In genomic region chr7:98835519-98836441, GRCm38 (mm10) we compare ENCODE assay signal across 8 mouse cellular contexts. TPM values are rescaled to one million over a fixed set of nuclear protein-coding genes. Genes with fewer than 3 reads are reported as not detected.
A peak's percentile ranks its signal among the peaks of the same experiment; 100 is the strongest.
DNase-seq lines count a peak whose midpoint lies in the region; ATAC-seq and TF ChIP-seq lines count a peak whose summit lies in the region.

No protein-coding gene starts in this region.

- no peak for TF ChIP-seq CTCF in liver, adult 2 months (IDR thresholded peaks at IDR 0.05; ENCODE audit: low read depth, low read length)

- no peaks in the 10 kb centered on the region for H3K9me3 ChIP-seq in embryonic facial prominence, embryonic 14.5 days (ENCODE audit: control insufficient read depth, low read length)
- no peaks in the 10 kb centered on the region for H3K9me3 ChIP-seq in hindbrain, embryonic 11.5 days (ENCODE audit: control insufficient read depth, low read length)

- peaks cover 32% of the 10 kb centered on the region for H3K27me3 ChIP-seq in liver, adult 2 months (ENCODE audit: control insufficient read depth, insufficient read depth, low read length)
- H3K27me3 ChIP-seq in embryonic facial prominence, embryonic 14.5 days (replicated peaks; ENCODE audit: control insufficient read depth, insufficient read depth, low read length): peaks cover 76% of the 10 kb centered on the region
- peaks cover 83% of the 10 kb centered on the region for H3K27me3 ChIP-seq in hindbrain, embryonic 11.5 days (ENCODE audit: control insufficient read depth, insufficient read depth, low read length)

- H3K9ac ChIP-seq in liver, adult 2 months (ENCODE audit: low read depth, low read length): no peak overlapping the region
- H3K9ac ChIP-seq in embryonic facial prominence, embryonic 14.5 days (ENCODE audit: low read depth, low read length): peak overlapping the region; percentile 72
- no peak overlapping the region for H3K9ac ChIP-seq in hindbrain, embryonic 11.5 days (ENCODE audit: low read depth, low read length)

- WGBS in liver, adult 2 months: 2% methylated on average over 46 of the region's 46 CpGs
- under 1% methylated on average over 38 of the region's 46 CpGs for WGBS in embryonic facial prominence, embryonic 14.5 days
- WGBS in hindbrain, embryonic 11.5 days: under 1% methylated on average over 45 of the region's 46 CpGs

- H3K4me1 ChIP-seq in liver, adult 2 months (ENCODE audit: control insufficient read depth, insufficient read depth, low read length): peaks cover 7% of the 10 kb centered on the region
- peaks cover 24% of the 10 kb centered on the region for H3K4me1 ChIP-seq in embryonic facial prominence, embryonic 14.5 days (ENCODE audit: control insufficient read depth, insufficient read depth, low read length)
- peaks cover 16% of the 10 kb centered on the region; the same call in 1 of the 2 replicates for H3K4me1 ChIP-seq in hindbrain, embryonic 11.5 days (replicated peaks; ENCODE audit: control insufficient read depth, insufficient read depth, low read length)

- DNase-seq in liver, adult 2 months (ENCODE audit: extremely low read depth, low read depth, low spot score): no peak
- DNase-seq in liver: no peak
- no peak for DNase-seq in embryonic facial prominence, embryonic 14.5 days (ENCODE audit: low spot score)
- DNase-seq in hindbrain, embryonic 11.5 days (ENCODE audit: low spot score): peak; percentile 66
- peak; percentile 71 for DNase-seq in lung, postnatal 10 days
- no peak for DNase-seq in layer of hippocampus, adult 11-12 months (ENCODE audit: low spot score)
- no peak for DNase-seq in thymus, postnatal 14 days

- H3K4me3 ChIP-seq in liver, adult 2 months (ENCODE audit: insufficient read depth, low read depth, low read length): peak overlapping the region; percentile 3; the same call in 1 of the 2 replicates
- peak overlapping the region; percentile 64 for H3K4me3 ChIP-seq in embryonic facial prominence, embryonic 14.5 days (ENCODE audit: low read depth, low read length)
- H3K4me3 ChIP-seq in hindbrain, embryonic 11.5 days (ENCODE audit: low read depth, low read length): peak overlapping the region; percentile 48

- no peak overlapping the region for H3K27ac ChIP-seq in liver, adult 2 months (replicated peaks; ENCODE audit: insufficient read depth, low read depth, low read length)
- H3K27ac ChIP-seq in embryonic facial prominence, embryonic 14.5 days (replicated peaks; ENCODE audit: low read depth, low read length): no peak overlapping the region; the same call in 1 of the 2 replicates
- H3K27ac ChIP-seq in hindbrain, embryonic 11.5 days (ENCODE audit: low read depth, low read length): no peak overlapping the region

- H3K36me3 ChIP-seq in liver, adult 2 months (ENCODE audit: control insufficient read depth, insufficient read depth, low read length): no peaks in the 10 kb centered on the region
- no peaks in the 10 kb centered on the region for H3K36me3 ChIP-seq in embryonic facial prominence, embryonic 14.5 days (ENCODE audit: control insufficient read depth, insufficient read depth, low read length)
- H3K36me3 ChIP-seq in hindbrain, embryonic 11.5 days (ENCODE audit: control insufficient read depth, insufficient read depth, low read length): no peaks in the 10 kb centered on the region

- TF ChIP-seq POLR2A in liver, adult 2 months (IDR thresholded peaks at IDR 0.05; ENCODE audit: extremely low read depth, insufficient read depth, low read length): no peak

- H3K4me2 ChIP-seq in embryonic facial prominence, embryonic 14.5 days (ENCODE audit: low read depth, low read length): peak overlapping the region; percentile 94
- peak overlapping the region; percentile 80 for H3K4me2 ChIP-seq in hindbrain, embryonic 11.5 days (replicated peaks; ENCODE audit: low read depth, low read length)

- no peak for ATAC-seq in embryonic facial prominence, embryonic 14.5 days (ENCODE audit: low read depth)
- ATAC-seq in hindbrain, embryonic 11.5 days (ENCODE audit: low FRiP score): no peak; the same call in 1 of the 2 replicates
- ATAC-seq in granulocyte monocyte progenitor cell, adult 5-6 weeks (replicated peaks; ENCODE audit: poor library complexity, severe bottlenecking): no peak

- no peaks in the 10 kb centered on the region for H3K79me2 ChIP-seq in liver, adult 2 months (ENCODE audit: control insufficient read depth, insufficient read depth, low read length)

RNA-seq across cellular contexts. Expression of gene Wnt11, which starts 0.9 kb away (rescaled TPM):
- 0.55 TPM in 1 of 2 replicates, not detected in the other for total RNA-seq in liver, adult 2 months (2014; rRNA removed)
- 0.21 and 0.52 TPM in 2 replicates for polyA plus RNA-seq in liver, adult 2 months (2012; rRNA removed)
- 20.1 and 20.2 TPM in 2 replicates for polyA plus RNA-seq in embryonic facial prominence, embryonic 14.5 days (2014; fragmentation: Nextera tagmentation; extraction: Ambion mirVana)
- 3.0 and 3.5 TPM in 2 replicates for polyA plus RNA-seq in hindbrain, embryonic 11.5 days (2014; fragmentation: Nextera tagmentation; extraction: Ambion mirVana)
- total RNA-seq in granulocyte monocyte progenitor cell, adult 5-6 weeks (2014; fragmentation: Nextera tagmentation): not detected in 2 replicates
- not detected in 2 replicates for total RNA-seq in granulocyte monocyte progenitor cell, adult 5-6 weeks (2017)

Comparison
In these comparisons a context has a peak if more than half of its experiments do, and no peak if none do; other contexts are left out.
1. DNase-seq: peak in hindbrain, embryonic 11.5 days (single experiment) and lung, postnatal 10 days (single experiment); none in liver, adult 2 months (single experiment), liver (single experiment), embryonic facial prominence, embryonic 14.5 days (single experiment), layer of hippocampus, adult 11-12 months (single experiment) and thymus, postnatal 14 days (single experiment).
2. H3K4me3 ChIP-seq: peak in every context shown above with its lines; median percentile 64 in embryonic facial prominence, embryonic 14.5 days; 48 in hindbrain, embryonic 11.5 days; 3 in liver, adult 2 months.